Mouse (Mus musculus) midbrain, postnatal 0 days (tissue): ENCODE measurements around the gene Zfp213. TPM values are rescaled to one million over a fixed set of nuclear protein-coding genes. Genes with fewer than 3 reads are reported as not detected.

Experiments used
- ATAC-seq: fragments of 200-750 bp; cut with Nextera tagmentation; 2 replicates; pipeline ENCODE4 v1.8.0; 2017; ENCODE audit warnings: moderate number of reproducible peaks, mild to moderate bottlenecking, moderate TSS enrichment, moderate library complexity; ENCODE audit not compliant: low FRiP score
- DNase-seq: peaks from one replicate; pipeline ENCODE4 v3.0.0-alpha.2; 2015; ENCODE audit warnings: low spot score
- H3K27ac ChIP-seq: fragments of 300-500 bp; sonication (generic); 2 replicates; pipeline ENCODE4 v1.5.1; 2014; ENCODE audit warnings: low read depth, mild to moderate bottlenecking, low read length, mixed read lengths
- H3K27me3 ChIP-seq: fragments of 300-500 bp; sonication (generic); 2 replicates; pipeline ENCODE4 v1.6.1; 2014; ENCODE audit warnings: low read length, control low read depth, mixed read lengths; ENCODE audit not compliant: insufficient read depth
- H3K36me3 ChIP-seq: fragments of 300-500 bp; sonication (generic); 2 replicates; pipeline ENCODE4 v1.6.1; 2014; ENCODE audit warnings: low read length, control low read depth, mixed read lengths; ENCODE audit not compliant: insufficient read depth
- H3K4me1 ChIP-seq: fragments of 300-500 bp; sonication (generic); 2 replicates; pipeline ENCODE4 v1.6.1; 2014; ENCODE audit warnings: mild to moderate bottlenecking, control low read depth, antibody characterized with exemption, low read length, mixed read lengths; ENCODE audit not compliant: insufficient read depth
- H3K4me2 ChIP-seq: fragments of 300-500 bp; sonication (generic); 2 replicates; pipeline ENCODE4 v1.6.1; 2014; ENCODE audit warnings: low read depth, mild to moderate bottlenecking, low read length, mixed read lengths; ENCODE audit not compliant: poor library complexity, severe bottlenecking
- H3K4me3 ChIP-seq: fragments of 300-500 bp; sonication (generic); 2 replicates; pipeline ENCODE4 v1.5.1; 2014; ENCODE audit warnings: low read depth, mild to moderate bottlenecking, low read length, moderate library complexity
- H3K9ac ChIP-seq: fragments of 300-500 bp; sonication (generic); replicated peaks from 2 replicates; pipeline ENCODE4 v1.6.1; 2014; ENCODE audit warnings: mild to moderate bottlenecking, low read length, moderate library complexity, mixed read lengths; ENCODE audit not compliant: poor library complexity, severe bottlenecking
- H3K9me3 ChIP-seq: fragments of 300-500 bp; sonication (generic); 2 replicates; pipeline ENCODE4 v1.6.1; 2016; ENCODE audit warnings: low read length, control low read depth
- CTCF ChIP-seq: IDR thresholded peaks from 2 replicates; pipeline ENCODE4 v1.5.1; 2016; ENCODE audit warnings: antibody characterized with exemption, mild to moderate bottlenecking
- WGBS: fragments of 180-500 bp; shearing (Covaris S2); extraction: QIAGEN DNeasy Blood & Tissue Kit; methylation state at CpG from one replicate; pipeline ENCODE4 v1.1.7; 2014; 5-methylcytosine and 5-hydroxymethylcytosine counted together
- polyA plus RNA-seq: library from polyadenylated mRNA; unstranded; fragments of >200 nt; fragmentation: Nextera tagmentation; extraction: Ambion mirVana; gene quantifications from 2 replicates; pipeline ENCODE4 v1.2.1, GENCODE M21; 2015
- total RNA-seq: library from RNA; depleted of rRNA; stranded (reverse); fragments of >200 nt; gene quantifications from 2 replicates; pipeline ENCODE4 v1.2.3, GENCODE M21; 2014

Gene Zfp213
- total and polyA plus RNA-seq, 2 experiments from 2014 or later = 10.0 to 16.9 TPM

DNA sequence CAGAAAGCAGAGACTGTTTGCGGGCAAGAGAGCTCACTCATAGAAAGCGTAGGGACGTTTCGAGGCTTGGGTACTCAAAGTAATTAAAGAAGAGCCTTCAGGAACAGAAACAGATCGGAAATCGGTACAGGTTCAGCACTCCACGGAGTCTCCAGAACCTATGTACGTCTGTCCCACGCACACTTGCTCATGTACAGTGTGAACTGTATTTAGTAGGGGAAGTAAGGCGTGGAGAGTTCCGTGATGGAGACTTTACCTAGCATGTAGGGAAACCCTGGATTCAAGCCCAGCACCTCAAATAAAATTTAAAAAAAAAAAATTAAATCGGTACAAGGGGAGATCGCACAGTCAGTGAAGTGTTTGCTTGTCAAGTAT is 28.9 kb upstream of the Zfp213 start:
- no peaks in the 10 kb centered on the region for H3K36me3 ChIP-seq
- H3K27me3 ChIP-seq = no peaks in the 10 kb centered on the region
- peak overlapping the region; percentile 43 for H3K4me3 ChIP-seq
- peak overlapping the region; percentile 64 for H3K9ac ChIP-seq
- ATAC-seq (peak; percentile 73), DNase-seq (no peak)
- TF ChIP-seq CTCF = no peak
- peak overlapping the region; percentile 63 for H3K4me2 ChIP-seq
- WGBS = 10% methylated on average over 13 of the region's 13 CpGs
- peak overlapping the region; percentile 77 for H3K27ac ChIP-seq
- no peaks in the 10 kb centered on the region for H3K4me1 ChIP-seq
- no peaks in the 10 kb centered on the region for H3K9me3 ChIP-seq

- Histone ChIP-seq H3K4me2 (peak overlapping the region; percentile 63), H3K36me3 (no peaks in the 10 kb centered on the region), H3K9me3 (no peaks in the 10 kb centered on the region), H3K4me3 (peak overlapping the region; percentile 43), H3K9ac (peak overlapping the region; percentile 64), H3K27me3 (no peaks in the 10 kb centered on the region), H3K4me1 (no peaks in the 10 kb centered on the region), H3K27ac (peak overlapping the region; percentile 77)
- 8% methylated on average over 34 of the region's 34 CpGs for WGBS
- no peak for TF ChIP-seq CTCF
- peak; percentile 99 for ATAC-seq
- peak; percentile 98 for DNase-seq
Measured at GRCm38 (mm10) chr17:23592208-23592925, 28.3 kb upstream of the Zfp213 start.

DNA sequence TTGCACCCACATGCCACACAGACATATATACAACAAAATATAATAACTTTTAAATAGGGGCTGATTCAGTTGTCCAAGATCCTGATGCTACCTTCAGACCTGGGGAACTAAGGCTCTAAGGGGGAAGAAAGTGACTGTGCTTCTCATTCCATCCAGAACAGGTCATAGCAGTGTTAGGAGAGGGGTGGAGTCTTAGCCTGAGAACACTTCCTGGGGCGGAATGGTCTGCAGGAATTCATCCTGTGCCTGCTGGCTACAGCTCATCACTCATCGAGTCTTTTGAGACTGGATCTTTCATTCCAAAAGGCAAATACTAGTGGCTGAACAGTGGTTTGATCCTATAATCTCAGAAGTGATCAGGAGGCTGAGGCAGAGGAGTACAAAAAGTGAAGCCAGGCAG is 23.2 kb upstream of the Zfp213 start:
- 58% methylated on average over 2 of the region's 2 CpGs for WGBS
- peaks cover 18% of the 10 kb centered on the region; the same call in 1 of the 2 replicates for H3K4me1 ChIP-seq
- no peak for ATAC-seq
- no peak for DNase-seq
- no peak overlapping the region for H3K27ac ChIP-seq
- H3K36me3 ChIP-seq = no peaks in the 10 kb centered on the region
- no peaks in the 10 kb centered on the region for H3K27me3 ChIP-seq
- H3K4me2 ChIP-seq = no peak overlapping the region
- no peak for TF ChIP-seq CTCF
- H3K9me3 ChIP-seq = no peaks in the 10 kb centered on the region
- H3K4me3 ChIP-seq = no peak overlapping the region
- H3K9ac ChIP-seq = no peak overlapping the region

DNA sequence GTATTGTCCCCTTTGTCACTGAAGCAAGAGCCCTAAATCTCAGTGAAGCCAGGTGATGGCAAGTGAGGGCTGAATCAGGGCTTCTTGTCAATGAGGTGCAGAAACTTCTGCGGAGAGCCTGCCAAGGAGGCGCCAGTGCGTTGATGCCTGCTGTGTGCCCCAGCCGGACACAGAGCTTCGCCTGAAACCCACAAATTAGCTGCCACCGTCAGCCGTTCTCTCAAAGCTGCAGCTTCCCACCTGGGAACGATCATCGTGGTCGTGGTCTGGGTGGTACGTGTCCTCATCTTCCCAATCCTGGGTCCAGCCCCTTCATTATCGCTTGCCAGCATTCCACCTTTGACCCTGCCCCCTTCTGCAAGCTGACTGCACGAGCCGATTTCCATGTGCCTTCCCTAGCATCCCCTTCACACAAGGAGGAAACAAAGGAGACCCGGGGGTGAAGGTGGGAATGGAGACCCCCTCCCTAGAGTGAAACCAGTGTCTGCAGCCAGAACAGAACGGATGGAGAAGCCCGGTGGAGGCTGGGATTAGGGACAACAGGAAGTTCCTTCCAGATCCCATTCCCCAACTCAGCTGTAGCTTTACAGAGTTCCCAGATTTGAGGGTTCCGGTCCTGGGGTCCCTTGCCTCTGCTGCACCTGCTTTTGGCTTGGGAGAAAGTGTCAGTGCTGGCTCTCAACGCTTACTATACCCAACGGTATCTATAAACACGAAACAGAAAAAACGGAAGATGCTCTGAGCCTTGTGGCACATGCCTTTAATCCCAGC is 21.9 kb upstream of the Zfp213 start:
- no peak for TF ChIP-seq CTCF
- H3K4me2 ChIP-seq = peak overlapping the region; percentile 73
- DNase-seq (peak; percentile 94), ATAC-seq (peak; percentile 92)
- peak overlapping the region; percentile 64 for H3K4me3 ChIP-seq
- H3K36me3 ChIP-seq = peaks cover 5% of the 10 kb centered on the region
- H3K27me3 ChIP-seq = no peaks in the 10 kb centered on the region
- peak overlapping the region; percentile 61 for H3K9ac ChIP-seq
- H3K9me3 ChIP-seq = no peaks in the 10 kb centered on the region
- 1% methylated on average over 22 of the region's 22 CpGs for WGBS
- H3K4me1 ChIP-seq = peaks cover 18% of the 10 kb centered on the region; the same call in 1 of the 2 replicates
- peak overlapping the region; percentile 65 for H3K27ac ChIP-seq

GRCm38 (mm10) chr17:23584786-23585185 is 20.7 kb upstream of the Zfp213 start:
- H3K9me3 ChIP-seq = no peaks in the 10 kb centered on the region
- no peak for TF ChIP-seq CTCF
- H3K27ac ChIP-seq = no peak overlapping the region
- peak overlapping the region; percentile 73 for H3K4me2 ChIP-seq
- H3K4me3 ChIP-seq = peak overlapping the region; percentile 64
- DNase-seq (no peak), ATAC-seq (no peak)
- peaks cover 18% of the 10 kb centered on the region; the same call in 1 of the 2 replicates for H3K4me1 ChIP-seq
- peak overlapping the region; percentile 61; the same call in 1 of the 2 replicates for H3K9ac ChIP-seq
- no peaks in the 10 kb centered on the region for H3K27me3 ChIP-seq
- WGBS = 89% methylated on average over 8 of the region's 8 CpGs
- peaks cover 15% of the 10 kb centered on the region for H3K36me3 ChIP-seq
